Mouse (Mus musculus): ENCODE results near the gene Gucy2e.

GRCm38 (mm10) chr11:69199251-69199650, 37.6 kb downstream of the Gucy2e start:
- TF ChIP-seq CTCF (IDR thresholded peaks at IDR 0.05; ENCODE audit: borderline replicate concordance, control insufficient read depth, extremely low read depth, insufficient read depth, low read length, poor library complexity) (no peak), POLR2A (IDR thresholded peaks at IDR 0.05; ENCODE audit: control insufficient read depth, extremely low read depth, insufficient read depth, low read length, poor library complexity) (no peak)

Measured in thymus, adult 2 months (tissue).